Mouse (Mus musculus): Measurements from ENCODE around the gene Gm20388.

- no peak for TF ChIP-seq CTCF (IDR thresholded peaks at IDR 0.05; ENCODE audit: low read depth)
- no peak for TF ChIP-seq EP300 (IDR thresholded peaks at IDR 0.05; ENCODE audit: low read depth)
These were observed 2146.2 kb downstream of the Gm20388 start for GRCm38 (mm10) chr8:122056882-122057281.
